Mouse (Mus musculus) lung, adult 2 months (tissue): ENCODE results near the gene Iqcf3. TPM values are rescaled to one million over a fixed set of nuclear protein-coding genes. Genes with fewer than 3 reads are reported as not detected.

Experiments used
- DNase-seq: peaks from one replicate; pipeline ENCODE4 v3.0.0; 2022
- H3K4me1 ChIP-seq: fragments of 200-500 bp; 2 replicates; pipeline ENCODE4 v1.6.1; 2011; ENCODE audit warnings: low read length; ENCODE audit not compliant: control insufficient read depth, insufficient read depth
- H3K4me3 ChIP-seq: fragments of 200-500 bp; replicated peaks from 2 replicates; pipeline ENCODE3; 2011; ENCODE audit warnings: low read depth, mild to moderate bottlenecking, control low read depth, low read length; ENCODE audit errors: extremely low read depth
- CTCF ChIP-seq: fragments of 200-500 bp; IDR thresholded peaks from 2 replicates; pipeline ENCODE4 v1.5.1; 2011; ENCODE audit warnings: mild to moderate bottlenecking, low read length, control low read depth; ENCODE audit not compliant: insufficient read depth
- POLR2A ChIP-seq: fragments of 200-500 bp; IDR thresholded peaks from 2 replicates; pipeline ENCODE4 v1.6.1; 2011; ENCODE audit warnings: low read depth, mild to moderate bottlenecking, control low read depth, low read length, borderline replicate concordance; ENCODE audit errors: extremely low read depth
- WGBS: fragments of 180-500 bp; shearing (Covaris S2); methylation state at CpG from one replicate; pipeline ENCODE4 v1.1.7; 2018; 5-methylcytosine and 5-hydroxymethylcytosine counted together
- polyA plus RNA-seq: library from polyadenylated mRNA; depleted of rRNA; stranded (reverse); fragments of >200 nt; gene quantifications from 2 replicates; pipeline ENCODE4 v1.2.3, GENCODE M21; 2012

Iqcf3 gene
- polyA plus RNA-seq, 1 experiment, result not detected

DNA sequence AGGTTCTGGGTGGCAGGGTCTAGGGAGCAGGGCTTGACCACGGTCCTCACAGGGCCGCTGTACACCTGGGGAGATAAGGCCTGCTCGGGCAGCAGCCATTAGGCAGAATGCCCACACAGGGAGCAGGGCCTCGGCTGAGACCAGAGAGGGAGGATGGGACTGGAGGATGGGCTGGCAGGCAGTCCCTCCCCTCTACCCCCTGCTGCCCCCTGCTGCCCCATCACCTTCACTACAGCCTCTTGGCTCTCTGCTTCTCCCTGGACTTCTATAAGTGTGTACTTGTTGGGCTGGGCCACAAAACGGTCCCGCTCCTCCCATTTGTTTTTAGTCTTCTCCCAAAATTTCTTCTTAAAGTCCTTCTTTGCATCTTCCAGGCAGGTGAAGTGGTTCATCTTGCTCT, 87.0 kb downstream of the Iqcf3 start:
- Histone ChIP-seq H3K4me1 (peaks cover 13% of the 10 kb centered on the region), H3K4me3 (no peak overlapping the region)
- TF ChIP-seq CTCF (peak; percentile 48), POLR2A (no peak)
- WGBS, result 10% methylated on average over 6 of the region's 6 CpGs
- peak; percentile 62 for DNase-seq

DNA sequence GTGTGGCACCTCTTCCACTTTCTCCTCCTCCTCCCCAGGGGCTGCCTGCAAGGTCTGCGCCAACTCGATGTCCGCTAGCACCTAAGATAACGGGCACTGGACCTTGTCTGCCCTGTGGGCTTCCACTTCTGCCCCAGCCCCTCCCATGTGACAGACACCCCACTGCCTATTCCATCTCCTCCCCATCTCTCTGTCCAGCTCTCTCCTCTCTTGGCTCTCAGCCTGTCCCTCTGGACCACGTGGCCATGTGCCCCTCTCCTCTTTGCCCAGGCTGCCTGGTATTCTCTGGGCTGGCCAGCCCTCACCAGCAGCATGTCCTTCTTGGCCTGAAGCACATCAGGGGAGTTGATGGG, 87.7 kb downstream of the Iqcf3 start:
- WGBS, result 63% methylated on average over 5 of the region's 5 CpGs
- H3K4me3 ChIP-seq, result no peak overlapping the region
- H3K4me1 ChIP-seq, result peaks cover 13% of the 10 kb centered on the region
- TF ChIP-seq POLR2A, result no peak
- no peak for TF ChIP-seq CTCF
- DNase-seq, result no peak

DNA sequence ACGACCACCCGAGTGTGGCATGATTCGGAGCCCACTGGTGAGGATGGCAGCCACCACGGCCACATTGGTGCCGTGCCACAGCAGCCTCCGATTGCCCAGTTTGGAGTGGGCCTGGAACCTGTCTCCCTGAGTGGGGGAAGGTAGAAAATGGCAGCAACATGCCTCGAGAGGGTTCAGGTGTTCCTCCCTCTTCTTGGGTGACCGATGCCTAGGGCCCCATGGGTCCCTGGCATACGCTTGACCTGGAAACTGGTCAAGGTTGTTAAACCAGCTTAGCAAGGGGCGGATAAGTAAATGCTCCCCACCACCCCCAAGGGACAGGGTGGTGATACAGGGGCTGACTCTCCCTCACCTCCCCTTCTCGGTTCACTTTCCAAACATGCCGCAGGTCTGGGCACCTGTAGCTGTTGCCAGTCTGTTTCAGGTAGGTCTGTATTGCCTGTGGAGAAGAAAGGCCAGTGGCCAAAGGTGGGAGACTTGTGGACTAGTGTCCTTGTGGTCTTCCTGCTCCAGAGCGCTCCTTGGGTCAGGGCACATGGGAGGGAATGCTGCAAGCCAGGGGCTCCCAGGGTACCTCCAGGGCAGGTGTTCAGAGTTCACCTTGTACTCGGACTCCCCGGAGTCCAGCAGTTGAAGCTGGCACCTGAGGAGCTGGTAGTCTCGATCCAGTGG, 88.2 kb downstream of the Iqcf3 start:
- no peak overlapping the region for H3K4me3 ChIP-seq
- peaks cover 13% of the 10 kb centered on the region for H3K4me1 ChIP-seq
- TF ChIP-seq POLR2A (no peak), CTCF (no peak)
- WGBS, result 81% methylated on average over 16 of the region's 16 CpGs
- no peak for DNase-seq

DNA sequence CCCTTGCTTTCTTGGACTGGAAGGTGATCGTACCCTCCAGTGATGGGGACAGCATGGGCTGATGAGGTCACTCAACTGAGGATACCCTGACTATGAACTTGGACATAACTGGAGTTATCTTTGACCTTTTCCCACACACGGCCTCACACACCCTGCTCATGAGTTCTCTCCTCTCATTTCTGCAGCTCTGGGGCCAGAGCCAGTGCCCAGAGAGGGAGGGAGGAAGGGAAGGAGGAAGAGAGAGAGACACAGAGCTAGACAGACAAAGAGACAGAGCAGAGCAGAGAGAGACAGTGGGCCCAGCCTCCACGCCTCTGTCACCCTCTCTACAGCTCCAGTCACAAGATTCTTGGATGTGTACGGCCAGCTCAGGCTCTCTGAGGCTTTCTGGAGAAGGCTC, 89.1 kb downstream of the Iqcf3 start:
- Histone ChIP-seq H3K4me3 (no peak overlapping the region), H3K4me1 (peaks cover 8% of the 10 kb centered on the region; the same call in 1 of the 2 replicates)
- TF ChIP-seq CTCF (no peak), POLR2A (no peak)
- WGBS, result 65% methylated on average over 4 of the region's 4 CpGs
- DNase-seq, result no peak

DNA sequence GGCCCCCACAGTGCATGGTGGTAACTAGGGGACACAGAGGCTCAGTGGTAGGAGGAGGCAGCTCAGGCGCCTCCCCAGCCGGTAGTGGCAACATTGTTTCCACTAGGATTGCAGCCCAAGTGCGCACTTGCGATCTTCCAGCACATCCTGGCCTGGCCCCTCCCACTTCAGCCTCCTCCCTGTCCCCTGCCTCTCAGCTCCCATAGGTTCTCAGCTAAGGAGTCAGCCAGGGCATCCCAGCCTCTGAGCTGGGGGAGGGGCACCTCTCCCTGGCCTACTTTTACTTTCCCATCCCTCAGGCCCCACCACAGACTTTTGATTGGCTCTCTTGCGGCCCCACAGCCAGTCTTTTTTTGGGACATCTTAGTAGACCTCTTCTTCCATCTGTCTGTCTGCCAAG, 89.5 kb downstream of the Iqcf3 start:
- DNase-seq, result no peak
- peak overlapping the region; percentile 15 for H3K4me3 ChIP-seq
- H3K4me1 ChIP-seq, result peaks cover 8% of the 10 kb centered on the region; the same call in 1 of the 2 replicates
- TF ChIP-seq CTCF, result no peak
- TF ChIP-seq POLR2A, result peak; percentile 60; the same call in 1 of the 2 replicates
- 30% methylated on average over 5 of the region's 5 CpGs for WGBS

DNA sequence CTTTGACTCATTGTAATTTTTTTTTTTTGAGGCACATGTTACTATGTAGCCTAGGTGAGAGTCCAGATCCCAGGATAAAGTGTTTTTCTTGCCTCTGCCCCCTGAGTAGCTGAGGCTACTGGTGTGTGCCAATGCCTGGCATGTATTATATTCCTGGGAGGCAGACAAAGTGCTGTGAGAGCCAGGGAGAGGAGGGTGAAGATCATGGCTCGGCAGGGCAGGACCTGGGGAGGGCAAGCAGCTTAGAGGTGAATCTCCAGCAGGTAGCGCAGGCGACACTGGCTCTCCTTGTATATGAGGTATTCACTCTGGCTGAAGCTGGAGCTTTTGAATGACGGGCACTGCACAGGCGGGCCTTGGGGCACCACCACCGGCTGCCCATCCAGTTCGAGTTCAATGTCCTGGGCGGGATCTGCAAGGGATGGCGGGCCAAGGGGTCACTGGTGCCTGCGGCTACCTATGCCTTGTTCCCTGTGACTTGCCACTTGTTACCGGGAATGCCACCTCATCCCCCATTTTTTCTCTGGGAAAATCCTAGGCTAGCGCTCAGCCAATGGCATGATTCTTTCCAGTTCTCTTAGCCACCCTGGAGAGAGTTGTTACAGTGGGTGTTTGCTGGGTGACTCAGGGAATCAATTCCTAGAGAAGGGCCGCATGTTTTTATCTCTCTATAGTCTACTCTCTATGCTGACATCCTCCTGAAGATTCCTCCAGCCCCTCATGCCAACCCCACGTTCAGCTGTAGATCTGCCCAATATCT, 90.3 kb downstream of the Iqcf3 start:
- TF ChIP-seq POLR2A, result no peak
- TF ChIP-seq CTCF, result no peak
- peaks cover 8% of the 10 kb centered on the region; the same call in 1 of the 2 replicates for H3K4me1 ChIP-seq
- WGBS, result 75% methylated on average over 14 of the region's 14 CpGs
- H3K4me3 ChIP-seq, result no peak overlapping the region
- no peak for DNase-seq

DNA sequence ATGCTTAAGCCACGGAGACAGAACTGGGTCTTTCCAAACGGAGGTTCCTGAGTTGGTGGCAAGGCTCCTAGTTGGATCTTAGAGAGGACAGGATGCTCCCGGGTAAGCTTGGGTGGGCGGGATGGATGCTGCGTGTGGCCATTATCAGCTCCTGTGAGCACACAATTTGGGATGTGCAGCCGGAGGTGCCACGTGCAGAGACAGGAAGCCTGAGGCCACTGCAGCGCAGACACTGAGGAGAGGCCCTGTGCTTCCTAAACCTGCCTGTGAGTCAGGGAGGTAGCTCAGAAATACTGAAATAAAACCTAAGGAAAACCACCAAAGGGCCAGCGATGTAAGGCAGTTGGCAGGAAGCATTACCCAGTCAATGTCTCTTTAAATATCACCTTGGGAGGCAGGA, 91.7 kb downstream of the Iqcf3 start:
- H3K4me3 ChIP-seq, result no peak overlapping the region
- TF ChIP-seq CTCF (no peak), POLR2A (no peak)
- 49% methylated on average over 9 of the region's 9 CpGs for WGBS
- H3K4me1 ChIP-seq, result peaks cover 4% of the 10 kb centered on the region; the same call in 1 of the 2 replicates
- DNase-seq, result no peak

DNA sequence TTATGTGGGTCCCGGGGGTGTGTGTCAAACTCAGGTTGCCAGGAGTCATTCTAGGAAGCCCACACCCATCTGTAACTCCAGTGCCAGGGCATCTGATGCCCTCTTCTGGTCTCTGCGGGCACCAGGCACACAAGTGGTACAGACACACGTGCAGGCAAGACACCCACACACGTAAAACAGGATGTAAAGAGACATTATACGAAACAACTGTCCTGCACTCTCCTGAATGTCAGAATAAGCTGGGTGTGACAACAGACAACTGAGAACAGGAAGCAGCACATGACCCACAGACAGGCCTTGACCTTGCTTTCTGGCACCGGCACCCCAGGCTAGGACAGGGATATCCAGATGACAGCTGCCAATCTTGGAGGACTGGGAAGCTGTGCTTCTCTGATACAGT, 92.1 kb downstream of the Iqcf3 start:
- H3K4me3 ChIP-seq, result no peak overlapping the region
- no peak for DNase-seq
- TF ChIP-seq POLR2A (no peak), CTCF (no peak)
- peaks cover 1% of the 10 kb centered on the region; the same call in 1 of the 2 replicates for H3K4me1 ChIP-seq
- 52% methylated on average over 6 of the region's 6 CpGs for WGBS

DNA sequence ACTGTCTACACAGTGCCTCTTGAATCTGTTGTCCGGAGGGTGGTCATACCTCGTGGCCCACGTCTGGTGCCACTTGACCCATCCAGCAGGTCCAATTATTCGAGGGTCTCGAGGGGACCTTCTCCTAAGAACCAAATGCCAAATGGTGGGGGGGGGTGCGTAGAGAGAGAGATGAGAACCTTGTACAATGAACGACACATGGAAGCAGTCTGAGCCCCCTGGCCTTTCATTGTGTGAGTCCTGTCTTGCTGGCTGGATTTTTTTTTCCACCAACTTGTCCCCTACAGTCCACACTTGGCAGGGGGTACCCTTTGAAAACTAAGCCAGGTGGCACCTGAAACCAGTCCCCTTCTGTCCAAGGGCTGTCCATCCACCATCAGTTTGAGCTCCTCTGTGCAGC, 93.7 kb downstream of the Iqcf3 start:
- Histone ChIP-seq H3K4me3 (no peak overlapping the region), H3K4me1 (no peaks in the 10 kb centered on the region)
- TF ChIP-seq CTCF (no peak), POLR2A (no peak)
- 93% methylated on average over 7 of the region's 7 CpGs for WGBS
- DNase-seq, result no peak

DNA sequence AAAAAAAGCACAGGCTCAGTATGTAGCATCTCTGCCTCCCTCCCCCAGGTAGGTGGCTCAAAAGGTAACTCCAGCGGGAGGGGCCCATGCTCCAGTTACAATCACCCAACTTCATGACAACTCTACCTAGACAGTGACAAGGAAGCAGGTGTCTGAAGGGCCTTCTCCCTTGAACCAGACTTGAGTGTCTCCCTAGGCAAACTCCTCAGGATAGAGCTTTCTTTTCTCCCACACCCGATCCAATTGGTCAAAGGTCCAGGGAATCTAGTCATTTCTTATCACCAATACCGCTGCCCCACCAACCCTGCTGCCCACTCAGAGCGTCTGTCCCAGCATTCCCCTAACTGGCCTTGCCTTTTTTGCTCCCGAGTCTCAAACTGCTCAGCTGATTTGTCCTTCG, 94.7 kb downstream of the Iqcf3 start:
- WGBS, result 83% methylated on average over 6 of the region's 6 CpGs

More for the DNA sequence above, 94.7 kb downstream of the Iqcf3 start:
- Histone ChIP-seq H3K4me3 (no peak overlapping the region), H3K4me1 (no peaks in the 10 kb centered on the region)
- DNase-seq, result no peak
- no peak for TF ChIP-seq POLR2A
- no peak for TF ChIP-seq CTCF
